Mouse (Mus musculus): ENCODE data around the gene Rras. TPM values are rescaled to one million over a fixed set of nuclear protein-coding genes. Genes with fewer than 3 reads are reported as not detected.

The Rras gene
- 5.5 TPM for total RNA-seq (2023)

DNA sequence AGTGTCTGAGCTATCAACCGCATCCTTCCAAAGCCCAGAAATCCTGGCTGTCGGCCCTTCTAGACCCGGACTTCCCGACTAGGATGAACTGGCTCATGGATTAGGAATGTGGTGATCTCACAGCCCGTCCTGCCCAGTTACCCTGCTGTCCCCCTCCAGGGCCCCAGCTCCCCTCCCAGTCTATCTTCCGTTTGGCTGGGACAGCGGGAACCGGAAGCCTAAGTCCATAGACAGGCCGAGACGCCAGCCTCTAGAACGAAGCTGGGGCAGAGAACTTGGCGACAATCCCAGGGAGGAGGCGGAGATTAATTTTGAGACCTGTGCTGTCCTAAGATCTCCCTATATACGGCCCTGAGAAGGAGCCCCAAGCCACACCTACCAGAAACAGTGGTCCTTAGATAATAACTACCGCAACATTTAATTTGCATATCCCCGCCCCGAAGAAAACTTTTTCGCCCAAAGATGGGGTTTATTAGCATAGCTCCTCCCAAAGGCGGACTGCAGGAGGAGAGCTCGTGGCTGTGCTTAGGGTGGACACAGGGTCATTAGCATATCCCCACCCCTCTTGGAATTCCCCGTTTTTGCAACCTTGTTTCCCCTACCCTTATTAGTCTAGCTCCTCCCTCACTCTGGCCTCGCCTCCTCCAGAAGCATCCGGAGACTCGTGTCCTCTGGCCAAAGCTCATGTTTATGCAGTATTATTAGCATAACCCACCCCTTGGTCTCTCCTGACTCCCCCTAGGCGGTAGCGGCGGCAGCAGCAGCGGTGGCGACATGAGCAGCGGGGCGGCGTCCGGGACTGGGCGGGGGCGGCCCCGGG is at the start of gene Rras:
Gene Rras, plus strand, starts transcription at position 720 of the 820 bp plus-strand sequence.

DNA sequence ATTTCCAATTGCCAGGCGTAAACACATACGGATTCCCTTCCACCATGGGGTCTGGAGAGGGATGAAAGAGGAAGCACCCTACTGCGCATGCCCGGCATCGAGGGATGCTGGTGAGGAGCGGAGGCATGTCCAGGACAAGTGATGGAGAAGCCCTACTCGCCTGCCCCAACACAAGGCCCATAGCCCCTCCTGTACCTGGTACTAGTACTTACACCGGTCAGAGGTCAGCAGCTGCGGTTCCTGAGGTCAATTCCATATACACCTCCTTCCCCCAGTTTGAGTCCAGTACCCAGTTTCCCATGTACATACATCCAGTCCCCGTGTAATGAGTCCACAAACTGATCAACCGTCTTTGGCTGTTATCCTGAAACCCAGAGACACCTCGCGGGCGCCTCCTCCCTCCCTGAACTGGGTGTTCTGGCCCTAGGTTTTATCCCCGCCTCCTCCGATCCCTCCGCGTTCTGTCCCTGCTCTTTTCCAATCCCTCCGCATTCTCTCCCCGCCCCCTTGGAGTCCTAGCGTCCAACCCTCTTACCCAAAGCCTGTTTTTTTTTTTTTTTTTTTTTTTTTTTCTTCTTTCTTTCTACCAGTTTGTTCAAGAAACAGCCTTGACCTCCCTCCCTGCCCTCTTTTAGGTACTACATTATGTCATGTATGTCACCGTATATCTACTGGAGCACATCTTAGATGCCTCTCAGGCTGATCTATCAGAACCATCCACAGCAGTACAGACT is 43.2 kb upstream of the Rras start, which contains the start of gene Cpt1c:
Gene Cpt1c, minus strand, starts transcription at position 469 of the 734 bp plus-strand sequence.

DNA sequence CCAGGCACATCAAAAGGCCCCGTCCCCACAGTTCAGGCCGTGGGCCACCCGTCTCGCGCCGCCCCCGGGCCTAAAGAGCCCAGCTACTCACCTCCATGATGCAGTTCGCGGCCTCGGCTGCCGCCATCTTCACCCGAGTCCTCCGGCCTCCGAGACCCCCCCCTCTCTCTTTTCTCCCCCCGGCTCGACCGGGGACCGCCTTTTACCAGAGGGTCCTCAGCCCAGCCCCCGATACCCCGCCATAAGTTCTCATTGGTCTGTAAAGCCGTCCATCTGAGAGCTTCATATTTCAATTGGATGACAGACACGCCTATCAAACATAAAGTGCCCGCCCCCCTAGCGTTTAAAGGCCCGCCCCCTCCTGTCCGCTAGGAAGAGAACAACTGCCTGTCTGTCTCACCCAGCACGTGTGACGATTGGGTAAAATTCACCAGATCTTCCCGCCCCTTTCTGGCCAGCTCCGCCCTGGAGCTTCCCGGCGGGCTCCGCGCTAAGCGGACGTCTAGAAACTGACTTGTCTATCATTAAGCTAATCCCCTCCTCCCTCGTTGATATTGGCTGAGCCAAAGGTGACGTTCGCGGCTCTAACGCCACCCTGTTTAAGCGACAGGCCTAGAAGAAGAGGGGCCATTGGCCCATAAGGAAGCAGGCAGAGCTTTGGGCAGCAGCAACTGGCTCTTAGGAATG is 31.4 kb upstream of the Rras start, which contains the start of gene Prmt1:
Gene Prmt1, minus strand, starts transcription at position 377 of the 687 bp plus-strand sequence.

DNA sequence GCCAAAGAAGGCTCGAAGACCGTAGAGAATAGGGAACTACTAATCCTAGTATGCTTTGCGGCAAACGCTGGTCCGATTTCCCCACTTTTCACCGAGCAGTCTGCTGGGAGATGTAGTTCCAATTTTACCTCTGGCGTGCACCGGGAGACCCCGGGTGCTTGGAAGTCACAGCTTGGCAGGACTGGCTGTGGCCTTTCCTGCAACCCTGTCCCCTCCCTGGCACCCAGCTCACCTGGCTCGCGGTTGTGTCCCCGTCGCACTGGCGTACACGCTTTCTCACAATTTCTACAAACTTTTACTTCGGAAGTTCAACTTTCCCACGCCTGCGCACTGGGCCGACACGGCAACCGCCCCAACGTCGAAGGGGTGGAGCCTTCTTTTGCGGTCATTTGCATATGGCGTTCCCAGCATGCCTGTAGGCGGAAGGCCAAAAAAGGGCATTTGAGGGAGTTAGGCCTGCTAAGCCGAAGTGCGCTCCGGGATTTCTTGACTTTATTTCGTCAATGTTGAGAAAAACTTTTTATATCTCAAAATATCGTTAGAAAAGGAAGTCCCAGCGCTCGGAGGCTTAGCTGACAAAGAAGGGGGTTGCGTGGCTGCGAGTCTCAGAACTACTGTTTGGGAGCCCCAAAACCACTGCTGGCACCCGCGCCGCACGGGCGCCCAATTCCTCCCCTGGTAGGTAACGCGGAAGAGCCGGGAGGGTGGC is 20.4 kb upstream of the Rras start, which contains the start of gene Irf3:
Gene Irf3, plus strand, starts transcription at position 418 of the 709 bp plus-strand sequence.

DNA sequence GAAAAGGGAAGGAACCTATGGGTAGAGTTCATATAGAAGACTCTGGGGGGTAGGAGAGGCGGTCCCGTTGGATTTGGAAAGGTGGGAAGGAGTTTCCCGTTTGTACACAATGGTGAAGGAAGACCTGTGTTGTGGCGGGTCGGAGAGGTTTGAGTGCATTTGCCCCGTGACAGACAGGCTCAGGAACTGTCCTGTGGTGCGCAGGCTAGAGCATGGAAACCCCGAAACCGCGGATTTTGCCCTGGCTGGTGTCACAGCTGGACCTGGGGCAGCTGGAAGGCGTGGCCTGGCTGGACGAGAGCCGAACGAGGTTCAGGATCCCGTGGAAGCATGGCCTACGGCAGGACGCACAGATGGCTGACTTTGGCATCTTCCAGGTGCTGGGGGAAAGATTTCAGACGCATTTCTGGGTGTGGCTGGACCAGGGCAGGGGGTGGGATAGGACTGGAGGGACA is 19.2 kb upstream of the Rras start, which contains the start of gene Bcl2l12:
Gene Bcl2l12, minus strand, starts transcription at position 212 of the 455 bp plus-strand sequence.

DNA sequence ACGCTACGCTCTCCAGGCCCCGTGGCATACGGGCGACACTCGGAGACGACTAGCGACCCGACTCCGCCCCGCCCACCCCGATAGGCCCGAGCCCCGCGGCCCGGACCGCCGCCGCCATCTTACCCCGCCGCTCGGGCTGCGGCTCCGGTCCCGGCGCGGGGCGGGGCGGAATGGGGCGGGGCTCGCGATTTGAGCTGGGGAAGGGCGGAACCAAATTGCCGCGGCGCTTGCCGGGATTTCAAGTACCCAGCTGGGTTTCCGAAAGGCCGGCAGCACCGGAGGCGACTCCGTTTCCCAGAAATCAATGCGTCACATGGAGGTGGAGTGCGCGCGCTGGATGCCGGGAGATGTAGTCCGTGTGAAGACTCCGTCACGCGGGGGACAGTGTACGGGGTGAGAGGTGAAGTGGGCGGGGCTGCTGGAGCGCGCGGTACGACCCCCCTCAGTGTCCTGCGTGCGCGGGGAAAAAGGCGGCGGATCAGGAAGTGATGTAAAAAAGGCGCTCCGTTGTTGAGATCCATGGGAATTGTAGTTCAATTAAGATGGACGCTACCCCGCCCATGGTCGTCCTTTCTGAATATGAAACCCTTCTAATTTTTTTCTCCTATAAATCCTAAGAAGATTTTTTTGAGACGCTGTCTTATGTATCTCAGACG is 1.7 kb upstream of the Rras start, which contains the start of gene Scaf1:
Gene Scaf1, minus strand, starts transcription at position 407 of the 656 bp plus-strand sequence.

DNA sequence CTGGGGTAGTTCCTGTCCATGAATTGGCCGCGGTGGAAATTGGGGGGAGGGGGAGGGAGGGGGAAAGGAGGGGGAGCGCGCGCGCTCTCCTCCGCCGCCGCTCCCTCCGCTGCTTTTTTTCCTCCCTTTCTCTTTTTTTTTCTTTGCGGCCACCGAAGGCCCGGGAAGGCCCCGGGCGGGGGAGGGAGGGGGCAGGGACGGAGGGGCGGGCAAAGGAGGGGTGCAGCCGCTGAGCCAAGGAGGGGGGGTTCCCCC is 35.0 kb downstream of the Rras start, which contains the start of gene Prr12:
Gene Prr12, minus strand, starts transcription at position 20 of the 255 bp plus-strand sequence.

DNA sequence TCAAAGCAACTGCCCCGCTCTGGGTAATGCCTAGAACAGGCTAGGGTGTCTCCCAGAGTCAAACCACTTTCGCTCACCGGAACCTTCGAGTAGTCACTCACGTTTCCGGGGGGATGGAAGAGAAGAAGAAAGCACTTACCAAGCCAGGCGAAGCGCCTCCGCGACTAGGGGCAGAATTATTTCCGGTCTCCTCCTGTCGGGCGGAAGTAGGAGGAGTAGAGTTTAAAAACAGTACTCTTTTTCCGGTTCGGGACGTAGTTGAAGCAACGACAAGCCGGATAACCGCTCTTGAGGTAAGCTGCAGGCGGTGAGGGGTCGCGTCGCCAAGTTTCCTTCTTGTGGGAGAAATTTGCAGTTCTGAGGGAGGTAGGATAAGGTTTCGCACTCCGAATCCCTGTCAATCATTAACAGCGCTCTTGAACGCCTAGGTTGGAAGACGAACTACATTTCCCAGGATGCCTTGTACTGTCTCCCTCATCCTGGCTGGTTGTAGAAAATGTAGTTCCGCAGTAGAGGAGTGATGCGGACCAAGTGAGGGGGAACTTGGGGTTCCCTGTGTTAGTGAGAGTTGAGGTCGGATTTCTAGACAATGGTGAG is 44.6 kb downstream of the Rras start, which contains the start of the genes Nosip and Prrg2:
Gene Nosip, plus strand, starts transcription at position 191 of the 597 bp plus-strand sequence.
Gene Prrg2, minus strand, starts transcription at position 439 of the 597 bp plus-strand sequence.

Other genes starting within 250 kb of the Rras start
- 30.5 TPM for gene Nup62, start 201.9 kb upstream of the Rras start, total RNA-seq (2023)
- gene Il4i1, start 201.6 kb upstream of the Rras start, total RNA-seq (2023): 11.5 TPM
- gene Atf5, start 201.3 kb upstream of the Rras start, total RNA-seq (2023): 5.1 TPM
- 40.7 TPM for gene Akt1s1, start 169.0 kb upstream of the Rras start, total RNA-seq (2023)
- gene Tbc1d17, start 168.9 kb upstream of the Rras start, total RNA-seq (2023): 102 TPM
- gene Pnkp, start 160.8 kb upstream of the Rras start, total RNA-seq (2023): 51.4 TPM
- 17.6 TPM for gene Ptov1, start 148.2 kb upstream of the Rras start, total RNA-seq (2023)
- 74.7 TPM for gene Med25, start 125.2 kb upstream of the Rras start, total RNA-seq (2023)
- gene Fuz, start 121.9 kb upstream of the Rras start, total RNA-seq (2023): 18.1 TPM
- gene Ap2a1, start 88.5 kb upstream of the Rras start, total RNA-seq (2023): 71.6 TPM
- not detected for gene Tsks, start 74.8 kb upstream of the Rras start, total RNA-seq (2023)
- 0.76 TPM for gene Cpt1c, start 43.1 kb upstream of the Rras start, total RNA-seq (2023)
- gene Prmt1, start 31.4 kb upstream of the Rras start, total RNA-seq (2023): 116 TPM
- gene Irf3, start 20.3 kb upstream of the Rras start, total RNA-seq (2023): 134 TPM
- gene Bcl2l12, start 19.2 kb upstream of the Rras start, total RNA-seq (2023): 12.2 TPM
- gene Scaf1, start 1.6 kb upstream of the Rras start, total RNA-seq (2023): 92.7 TPM
- 68.4 TPM for gene Prr12, start 34.9 kb downstream of the Rras start, total RNA-seq (2023)
- gene Nosip, start 44.5 kb downstream of the Rras start, total RNA-seq (2023): 75.9 TPM
- 1.5 TPM for gene Prrg2, start 44.7 kb downstream of the Rras start, total RNA-seq (2023)
- gene Rcn3, start 74.3 kb downstream of the Rras start, total RNA-seq (2023): 6.3 TPM
- gene Fcgrt, start 85.9 kb downstream of the Rras start, total RNA-seq (2023): 16.1 TPM
- gene Rps11, start 106.5 kb downstream of the Rras start, total RNA-seq (2023): 3,007 TPM
- gene Rpl13a, start 110.8 kb downstream of the Rras start, total RNA-seq (2023): 5,416 TPM
- not detected for gene Gm45713, start 118.3 kb downstream of the Rras start, total RNA-seq (2023)
- 212 TPM for gene Flt3l, start 118.5 kb downstream of the Rras start, total RNA-seq (2023)
- gene Pih1d1, start 136.3 kb downstream of the Rras start, total RNA-seq (2023): 31.0 TPM
- 51.1 TPM for gene Aldh16a1, start 136.6 kb downstream of the Rras start, total RNA-seq (2023)
- gene Slc17a7, start 146.0 kb downstream of the Rras start, total RNA-seq (2023): not detected
- gene Gfy, start 161.6 kb downstream of the Rras start, total RNA-seq (2023): not detected
- gene Pth2, start 163.0 kb downstream of the Rras start, total RNA-seq (2023): not detected
- not detected for gene Ccdc155, start 186.9 kb downstream of the Rras start, total RNA-seq (2023)
- gene Dkkl1, start 194.2 kb downstream of the Rras start, total RNA-seq (2023): not detected
- not detected for gene Tead2, start 197.8 kb downstream of the Rras start, total RNA-seq (2023)
- gene Cd37, start 221.2 kb downstream of the Rras start, total RNA-seq (2023): 344 TPM
- gene Slc6a16, start 223.1 kb downstream of the Rras start, total RNA-seq (2023): not detected